Mouse (Mus musculus): Measurements from ENCODE around the gene Amy2a4.
"Not testable (repeated sequence)": the region's sequence is repeated elsewhere in the genome, so short reads cannot be mapped to it uniquely, and the experiment has no call there.

DNA sequence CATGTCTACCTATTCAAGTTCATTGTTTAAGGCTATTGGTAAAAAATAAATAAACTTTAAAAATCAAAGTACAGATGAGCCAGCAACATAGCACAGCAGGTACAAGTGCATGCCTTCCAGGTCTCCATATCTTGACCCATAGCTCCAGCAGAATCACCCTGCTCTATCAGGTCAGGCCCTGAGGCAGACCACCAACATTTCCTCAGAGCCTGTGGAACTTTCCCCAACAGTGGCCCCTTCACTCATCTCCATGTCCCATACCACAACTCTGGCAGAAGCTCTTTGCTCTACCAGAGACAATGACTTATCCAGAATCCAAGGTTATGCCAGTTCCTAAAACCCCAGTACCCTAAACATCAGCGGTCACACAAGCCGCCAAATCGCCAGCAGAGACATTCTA is 21.7 kb upstream of the Amy2a4 start:
- TF ChIP-seq POLR2A (IDR thresholded peaks at IDR 0.05; ENCODE audit: low read depth, low read length); CTCF (IDR thresholded peaks at IDR 0.05; ENCODE audit: borderline replicate concordance, insufficient read depth, low read length): not testable (repeated sequence)
